Mouse (Mus musculus) olfactory bulb, adult 2 months (tissue): ENCODE data around the gene Prm3. TPM values are rescaled to one million over a fixed set of nuclear protein-coding genes. Genes with fewer than 3 reads are reported as not detected.

Experiments
- H3K27ac ChIP-seq: fragments of 200-500 bp; 2 replicates; pipeline ENCODE4 v1.5.1; 2012; ENCODE audit warnings: low read depth, low read length; ENCODE audit not compliant: insufficient read depth
- H3K4me1 ChIP-seq: fragments of 200-500 bp; 2 replicates; pipeline ENCODE4 v1.6.1; 2012; ENCODE audit warnings: low read length; ENCODE audit not compliant: control insufficient read depth, insufficient read depth
- H3K4me3 ChIP-seq: fragments of 200-500 bp; 2 replicates; pipeline ENCODE4 v1.5.1; 2012; ENCODE audit warnings: mild to moderate bottlenecking, low read depth, low read length, moderate library complexity; ENCODE audit not compliant: insufficient read depth
- CTCF ChIP-seq: fragments of 200-500 bp; IDR thresholded peaks from 2 replicates; pipeline ENCODE4 v1.5.1; 2012; ENCODE audit warnings: low read depth, mild to moderate bottlenecking, low read length, moderate library complexity; ENCODE audit not compliant: insufficient read depth
- POLR2A ChIP-seq: fragments of 200-500 bp; IDR thresholded peaks from 2 replicates; pipeline ENCODE4 v1.6.1; 2012; ENCODE audit warnings: mild to moderate bottlenecking, low read depth, low read length, moderate library complexity; ENCODE audit not compliant: insufficient read depth
- WGBS: fragments of 180-500 bp; shearing (Covaris S2); methylation state at CpG from one replicate; pipeline ENCODE4 v1.1.7; 2018; 5-methylcytosine and 5-hydroxymethylcytosine counted together
- polyA plus RNA-seq: library from polyadenylated mRNA; stranded (reverse); fragments of >200 nt; gene quantifications from 2 replicates; pipeline ENCODE4 v1.2.4, GENCODE M21; 2012; ENCODE audit warnings: low replicate concordance; ENCODE audit not compliant: missing spikeins, insufficient read depth, insufficient read length

Prm3 gene
- polyA plus RNA-seq, 1 experiment = not detected

DNA sequence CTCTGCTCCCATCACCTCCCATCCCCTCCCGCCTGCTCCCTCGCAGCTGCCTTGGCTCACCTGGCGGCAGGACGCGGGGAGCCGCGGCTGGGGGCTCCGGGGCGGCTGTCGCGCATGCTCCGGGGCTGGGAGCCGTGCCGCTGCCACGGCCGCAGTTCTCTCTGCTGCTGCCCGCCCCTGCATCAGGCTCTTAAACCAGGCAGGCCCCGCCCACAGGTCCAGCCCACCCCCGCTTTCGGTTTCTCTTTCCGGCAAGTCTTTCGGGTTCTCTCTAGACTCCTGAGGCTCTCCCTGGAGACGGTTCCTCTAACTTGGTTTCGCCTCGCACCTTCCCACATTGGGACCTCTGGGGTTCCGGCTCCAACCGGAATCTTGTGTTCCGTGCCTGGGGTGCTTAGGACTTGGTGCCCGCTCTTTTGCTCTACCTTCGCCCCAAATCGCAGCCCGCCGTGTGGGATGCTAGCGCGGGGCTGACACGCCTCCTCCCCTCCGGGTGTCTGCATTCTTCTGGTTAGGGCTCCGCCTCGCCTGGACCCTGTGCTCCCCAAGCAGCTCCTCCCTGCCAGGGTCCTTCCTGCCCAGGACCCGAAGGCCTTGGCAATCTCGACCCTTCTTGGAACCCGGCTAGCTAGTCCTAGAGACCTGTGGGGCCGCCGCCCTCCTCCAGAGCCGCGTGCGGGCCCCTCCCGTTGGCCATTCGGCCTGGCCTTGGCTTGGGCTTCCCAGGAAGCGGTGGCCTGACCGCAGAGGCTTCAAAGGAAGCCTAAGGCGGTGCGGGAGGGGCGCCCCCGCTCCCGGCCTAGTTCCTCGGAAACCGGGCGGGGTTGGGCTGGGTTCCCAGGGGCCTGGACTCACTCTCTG is 5.1 kb downstream of the Prm3 start, which contains the start of gene Socs1:
TSS of gene Socs1 (minus strand) at position 166 of the 861 bp plus-strand sequence.
- Histone ChIP-seq H3K4me1 (peaks cover 24% of the 10 kb centered on the region), H3K27ac (peak within 1 kb of the TSS; percentile 71), H3K4me3 (peak within 1 kb of the TSS; percentile 69)
- TF ChIP-seq POLR2A (peak; percentile 45; the same call in 1 of the 2 replicates), CTCF (no peak)
- WGBS = under 1% methylated on average over 59 of the region's 59 CpGs

DNA sequence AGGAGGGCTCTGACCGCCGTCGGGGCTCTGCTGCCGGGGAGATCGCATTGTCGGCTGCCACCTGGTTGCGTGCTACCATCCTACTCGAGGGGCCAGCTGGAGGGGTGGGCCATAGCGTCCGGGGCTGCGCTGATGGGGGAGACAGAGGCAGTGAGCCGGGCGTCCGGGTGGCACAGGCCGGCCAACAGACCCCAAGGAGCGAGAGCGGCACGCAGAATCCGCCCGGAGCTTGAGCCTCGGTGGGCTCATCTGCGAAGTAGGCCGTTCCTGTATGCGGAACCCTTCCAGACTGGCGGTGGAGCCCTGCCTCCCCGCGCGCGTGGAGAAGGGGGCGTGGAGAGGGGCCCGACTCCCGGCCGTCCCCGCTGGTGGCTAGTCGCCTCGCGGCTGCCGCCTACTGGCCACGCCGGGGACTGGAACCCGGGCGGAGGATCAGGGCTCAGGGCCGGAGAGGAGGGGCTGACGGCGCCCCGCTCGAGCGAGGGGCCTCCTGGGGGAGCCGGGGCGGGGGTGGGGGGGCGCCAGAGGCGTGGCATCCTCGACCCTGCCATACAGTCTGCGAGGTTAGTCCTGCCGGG is 5.8 kb downstream of the Prm3 start:
- under 1% methylated on average over 55 of the region's 55 CpGs for WGBS

DNA sequence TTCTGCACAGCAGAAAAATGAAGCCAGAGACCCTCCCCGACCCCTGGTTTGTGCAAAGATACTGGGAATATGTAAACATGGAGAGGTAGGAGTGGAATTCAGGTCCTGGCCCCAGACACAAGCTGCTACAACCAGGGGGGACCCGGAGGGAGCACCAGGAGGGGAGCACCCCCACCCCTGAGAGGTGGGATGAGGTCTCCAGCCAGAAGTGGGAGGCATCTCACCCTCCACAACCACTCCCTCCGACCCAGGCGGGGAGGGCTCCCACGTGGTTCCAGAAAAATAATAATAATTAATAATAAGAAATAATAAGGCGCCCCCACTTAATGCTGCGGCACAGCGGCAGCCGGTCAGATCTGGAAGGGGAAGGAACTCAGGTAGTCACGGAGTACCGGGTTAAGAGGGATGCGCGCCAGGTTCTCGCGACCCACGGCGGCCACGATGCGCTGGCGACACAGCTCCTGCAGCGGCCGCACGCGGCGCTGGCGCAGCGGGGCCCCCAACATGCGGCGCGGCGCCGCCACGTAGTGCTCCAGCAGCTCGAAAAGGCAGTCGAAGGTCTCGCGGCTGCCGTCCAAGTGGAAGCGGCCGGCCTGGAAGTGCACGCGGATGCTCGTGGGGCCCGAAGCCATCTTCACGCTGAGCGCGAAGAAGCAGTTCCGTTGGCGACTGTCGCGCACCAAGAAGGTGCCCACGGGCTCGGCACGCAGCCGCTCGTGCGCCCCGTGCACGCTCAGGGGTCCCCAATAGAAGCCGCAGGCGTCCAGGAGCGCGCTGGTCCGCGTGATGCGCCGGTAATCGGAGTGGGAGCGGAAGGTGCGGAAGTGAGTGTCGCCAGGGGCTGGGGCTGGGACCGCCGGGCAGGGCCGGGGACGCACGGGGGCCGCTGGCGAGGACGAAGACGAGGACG is 6.6 kb downstream of the Prm3 start:
- peaks cover 24% of the 10 kb centered on the region for H3K4me1 ChIP-seq
- TF ChIP-seq POLR2A (no peak), CTCF (no peak)
- 4% methylated on average over 81 of the region's 81 CpGs for WGBS
- H3K27ac ChIP-seq = no peak overlapping the region
- H3K4me3 ChIP-seq = peak overlapping the region; percentile 69

More for the DNA sequence above, 5.8 kb downstream of the Prm3 start:
- Histone ChIP-seq H3K4me3 (peak overlapping the region; percentile 69), H3K4me1 (peaks cover 24% of the 10 kb centered on the region), H3K27ac (peak overlapping the region; percentile 71)
- TF ChIP-seq CTCF (peak; percentile 78), POLR2A (no peak)

DNA sequence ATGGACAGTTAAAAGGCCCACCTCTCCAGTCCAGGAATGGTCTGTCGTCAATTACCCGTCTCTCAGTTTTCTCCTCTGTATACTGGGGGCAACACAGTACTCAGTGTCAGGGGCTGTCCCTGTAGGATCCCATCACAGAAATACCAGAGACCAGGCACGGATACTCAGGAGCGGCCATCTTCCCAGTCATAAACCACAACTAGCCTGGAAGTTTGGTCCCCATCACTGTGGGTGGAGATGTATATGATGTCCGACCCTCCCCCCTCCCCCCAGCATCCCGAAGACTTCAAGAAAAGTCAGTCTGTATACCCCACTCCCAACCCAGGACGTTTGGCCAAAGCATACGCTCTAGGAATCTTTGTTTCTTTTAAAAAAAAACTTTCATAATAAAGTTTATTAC is 7.3 kb downstream of the Prm3 start:
- Histone ChIP-seq H3K4me3 (no peak overlapping the region), H3K4me1 (peaks cover 24% of the 10 kb centered on the region), H3K27ac (no peak overlapping the region)
- TF ChIP-seq POLR2A (no peak), CTCF (no peak)
- 85% methylated on average over 8 of the region's 8 CpGs for WGBS

DNA sequence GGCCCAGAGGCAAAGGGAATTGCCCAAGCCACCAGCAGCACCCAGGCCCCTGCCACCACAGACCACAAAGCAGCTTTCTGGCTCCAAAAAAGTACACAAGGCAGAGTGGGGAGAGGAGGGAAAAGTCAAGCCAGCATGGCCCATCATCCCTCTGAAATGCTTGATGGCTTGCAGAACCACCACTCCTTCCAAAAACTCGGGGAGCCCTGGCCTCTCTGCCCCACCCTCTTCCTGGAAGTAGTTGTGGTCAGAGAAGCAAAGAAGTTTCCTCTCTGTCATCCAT is 7.6 kb downstream of the Prm3 start:
- Histone ChIP-seq H3K4me1 (peaks cover 24% of the 10 kb centered on the region), H3K27ac (no peak overlapping the region), H3K4me3 (no peak overlapping the region; the same call in 1 of the 2 replicates)
- WGBS = 76% methylated on average over 1 of the region's 1 CpGs
- TF ChIP-seq CTCF = no peak
- TF ChIP-seq POLR2A = no peak

DNA sequence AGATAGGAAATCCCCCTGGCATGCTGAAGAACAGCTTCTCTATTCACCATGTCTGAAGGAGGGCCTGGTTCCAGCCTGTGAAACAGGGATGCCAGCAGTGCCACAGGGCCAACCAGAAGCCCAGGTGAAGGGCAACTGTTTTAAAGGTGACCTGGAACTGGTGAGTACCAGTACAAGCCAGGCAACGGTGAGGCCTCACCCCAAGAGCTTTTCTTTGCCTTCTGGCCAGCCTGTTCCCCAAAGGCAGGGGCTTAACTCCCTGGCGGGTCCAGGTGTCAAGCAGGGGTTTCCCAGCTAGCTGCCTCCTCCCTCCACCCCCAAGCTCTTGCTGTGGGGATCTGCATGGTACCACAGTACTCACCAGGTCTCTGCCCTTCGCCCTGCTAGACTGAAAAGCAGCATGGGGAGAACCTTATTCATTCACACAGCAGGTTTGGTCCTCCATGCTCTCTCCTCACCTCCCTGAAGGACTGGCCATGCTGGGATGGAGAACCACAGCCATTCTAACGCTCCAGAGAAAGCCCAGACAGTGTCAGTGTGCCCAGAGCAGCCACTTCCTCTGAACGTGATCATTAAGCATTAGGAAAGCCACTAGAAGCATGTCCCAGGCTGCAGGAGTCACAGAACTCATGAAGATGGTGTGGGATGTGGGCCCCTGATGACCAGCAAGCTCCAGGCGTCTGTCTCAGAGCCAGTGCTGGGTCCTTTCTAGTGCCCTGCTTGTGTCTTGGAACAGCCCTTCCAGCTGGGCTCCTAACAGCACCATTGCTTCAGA is 8.2 kb downstream of the Prm3 start:
- no peak for TF ChIP-seq CTCF
- TF ChIP-seq POLR2A = no peak
- Histone ChIP-seq H3K27ac (no peak overlapping the region), H3K4me1 (peaks cover 24% of the 10 kb centered on the region), H3K4me3 (no peak overlapping the region; the same call in 1 of the 2 replicates)
- WGBS = 72% methylated on average over 6 of the region's 6 CpGs

DNA sequence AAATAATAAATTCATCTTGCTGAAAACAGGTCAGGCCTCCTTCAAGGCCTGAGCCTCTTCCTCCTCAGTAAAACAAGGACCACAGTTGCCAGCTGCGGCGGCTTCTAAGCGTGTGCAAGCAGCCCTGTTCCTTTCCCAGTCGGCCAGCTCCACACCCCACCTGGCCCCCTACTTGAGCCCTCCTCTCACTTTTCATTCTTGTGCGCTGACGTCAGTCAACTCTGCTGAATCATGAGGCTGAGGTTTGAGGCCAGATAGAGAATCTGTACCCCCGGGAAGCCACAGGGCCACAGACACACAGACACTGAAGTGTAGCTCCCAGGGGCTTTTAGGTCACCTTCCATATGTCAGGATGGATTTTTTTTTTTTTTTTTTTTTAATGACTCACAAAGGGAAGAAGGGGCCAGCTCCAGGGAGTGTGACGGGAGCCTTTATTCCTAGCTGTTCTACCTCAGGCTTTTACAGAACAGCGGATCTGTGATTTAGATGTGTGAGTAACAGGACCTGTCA is 8.8 kb downstream of the Prm3 start:
- no peak overlapping the region for H3K4me3 ChIP-seq
- no peak overlapping the region for H3K27ac ChIP-seq
- H3K4me1 ChIP-seq = peaks cover 24% of the 10 kb centered on the region
- 85% methylated on average over 9 of the region's 9 CpGs for WGBS
- TF ChIP-seq CTCF = no peak

DNA sequence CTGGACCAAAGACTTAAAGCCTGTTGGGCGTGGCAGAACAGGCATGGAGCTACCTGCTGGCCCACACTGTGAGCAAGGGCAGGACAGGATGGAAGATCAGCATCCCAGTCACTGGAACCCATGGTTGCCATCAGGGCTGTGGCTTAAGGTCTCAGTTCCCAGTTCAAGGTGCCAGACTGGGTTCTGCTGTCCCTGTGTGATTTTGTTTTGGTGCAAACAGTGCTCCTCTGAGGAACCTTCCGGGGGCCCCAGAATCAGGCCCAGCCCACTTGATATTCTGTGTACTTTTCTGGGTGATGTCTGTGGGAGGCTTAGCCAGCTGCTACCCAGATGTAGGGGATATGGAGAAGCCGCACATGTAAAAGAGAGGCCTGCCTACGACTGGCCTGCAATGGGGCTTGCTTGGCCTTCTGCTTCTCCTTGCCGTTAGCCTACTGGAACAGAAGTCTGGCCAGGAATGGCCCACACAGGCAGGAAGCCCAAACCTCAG is 10.0 kb downstream of the Prm3 start:
- no peak overlapping the region for H3K27ac ChIP-seq

More for the DNA sequence above, 10.0 kb downstream of the Prm3 start:
- WGBS = 75% methylated on average over 5 of the region's 5 CpGs
- Histone ChIP-seq H3K4me1 (peaks cover 18% of the 10 kb centered on the region), H3K4me3 (no peak overlapping the region)
- TF ChIP-seq POLR2A (no peak), CTCF (no peak)
